Mouse (Mus musculus): ENCODE measurements around the gene Tgfb3.

DNA sequence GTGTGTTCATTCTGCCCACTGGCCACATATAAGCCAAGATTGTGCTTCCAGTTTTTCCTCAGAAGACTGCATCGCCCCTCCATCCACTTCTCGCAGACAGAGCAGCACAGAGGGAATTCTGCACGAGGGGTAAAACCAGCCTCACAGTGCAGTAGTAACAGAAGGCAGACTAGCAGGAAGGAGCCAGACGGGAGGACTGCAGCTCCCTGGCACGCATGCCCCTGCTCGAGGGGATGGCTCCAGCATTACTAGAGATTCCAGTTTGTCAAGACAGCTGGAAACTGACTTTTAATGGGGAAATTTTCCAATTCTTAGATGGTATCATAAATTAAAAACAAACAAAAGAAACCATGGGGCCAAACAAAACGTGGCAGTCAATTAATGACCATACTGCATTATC, 28.8 kb upstream of the Tgfb3 start:
- TF ChIP-seq GATA1 (IDR thresholded peaks at IDR 0.05; ENCODE audit: borderline replicate concordance, low read length) (no peak), FLI1 (IDR thresholded peaks at IDR 0.05; ENCODE audit: low read length) (no peak)
